Mouse (Mus musculus): Measurements from ENCODE around the gene S1pr2.
"Not testable (repeated sequence)": the region's sequence is repeated elsewhere in the genome, so short reads cannot be mapped to it uniquely, and the experiment has no call there.

DNA sequence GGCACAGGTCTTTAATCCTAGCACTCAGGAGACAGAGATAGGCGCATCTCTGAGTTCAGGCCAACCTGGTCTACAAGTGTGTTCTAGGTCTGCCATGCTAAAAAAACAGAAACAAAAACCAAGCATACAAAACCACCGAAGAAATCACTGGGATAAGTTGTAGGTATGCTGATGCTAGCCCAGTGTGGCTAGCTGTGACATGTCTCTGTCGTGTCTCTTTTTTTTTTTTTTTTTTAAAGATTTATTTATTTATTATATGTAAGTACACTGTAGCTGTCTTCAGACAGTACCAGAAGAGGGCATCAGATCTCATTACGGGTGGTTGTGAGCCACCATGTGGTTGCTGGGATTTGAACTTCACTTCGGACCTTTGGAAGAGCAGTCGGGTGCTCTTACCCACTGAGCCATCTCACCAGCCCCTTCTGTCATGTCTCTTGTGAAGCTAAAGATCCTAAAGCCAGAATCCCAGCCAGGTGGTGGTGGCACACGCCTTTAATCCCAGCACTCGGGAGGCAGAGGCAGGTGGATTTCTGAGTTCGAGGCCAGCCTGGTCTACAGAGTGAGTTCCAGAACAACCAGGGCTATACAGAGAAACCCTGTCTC lies 34.5 kb upstream of the S1pr2 start:
- not testable (repeated sequence) for TF ChIP-seq POLR2A (IDR thresholded peaks at IDR 0.05; ENCODE audit: low read depth, low read length); CTCF (IDR thresholded peaks at IDR 0.05; ENCODE audit: extremely low read depth, insufficient read depth, insufficient read length, insufficient replicate concordance)
